Mouse (Mus musculus) frontal cortex, postnatal 10 days (tissue): ENCODE measurements at regions not wholly inside any gene's neighbourhood (a gene's known extent, or its start where the extent isn't known, plus 50 kb on each side); places are given as distances from the start of the nearest gene placed in this dataset.

Experiments used
- DNase-seq, 2 experiments: peaks; one replicate each; pipeline ENCODE4 v3.0.0; 2022; ENCODE audit warnings: low spot score in 2 of 2, mixed read lengths in 1 of 2

- no peak for DNase-seq
Observed at GRCm38 (mm10) chr13:19883896-19884658, 60.0 kb upstream of the Gpr141 start.

- no peak for DNase-seq
Observed at GRCm38 (mm10) chr13:19882889-19883288, 58.8 kb upstream of the Gpr141 start.

GRCm38 (mm10) chr13:19881772-19882171, 57.7 kb upstream of the Gpr141 start:
- no peak for DNase-seq

- no peak for DNase-seq
Observed at GRCm38 (mm10) chr13:19874621-19875249, 50.7 kb upstream of the Gpr141 start.
